8 mouse cellular contexts compared by ENCODE assay signal in the genomic region with DNA sequence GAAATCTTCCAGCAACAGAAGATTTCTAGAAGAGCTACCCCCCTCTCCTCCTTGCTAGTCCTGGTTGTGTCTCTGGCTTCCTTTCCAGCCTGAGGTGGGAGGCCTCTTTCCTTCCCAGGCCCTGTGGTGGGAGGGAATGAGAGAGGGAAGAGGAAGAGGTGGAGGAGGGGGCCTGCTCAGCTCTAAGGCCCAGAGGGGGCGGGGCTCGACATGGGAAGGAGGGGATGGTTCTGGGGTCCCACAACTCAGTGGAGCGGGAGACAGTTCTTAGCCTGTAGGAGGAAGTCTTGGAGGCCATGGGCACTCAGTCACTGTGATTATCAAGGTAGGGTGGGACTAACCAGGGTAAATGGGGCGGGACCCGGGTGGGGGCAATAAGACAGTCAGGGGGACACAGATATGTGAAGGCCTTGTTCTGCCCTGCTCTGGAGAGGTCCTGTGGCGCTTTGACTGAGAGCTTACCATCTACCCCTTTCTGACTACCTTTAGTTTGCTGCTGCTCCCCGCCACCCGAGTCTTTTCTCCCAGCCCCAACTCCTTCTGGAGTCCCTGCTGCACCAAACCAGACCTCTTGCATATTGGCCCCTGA. TPM values are rescaled to one million over a fixed set of nuclear protein-coding genes. Genes with fewer than 3 reads are reported as not detected.
A peak's percentile ranks its signal among the peaks of the same experiment; 100 is the strongest.
DNase-seq lines count a peak whose midpoint lies in the region; ATAC-seq and TF ChIP-seq lines count a peak whose summit lies in the region.

No protein-coding gene starts in this region.

- 34% methylated on average over 8 of the region's 8 CpGs for WGBS in heart, embryonic 11.5 days (ENCODE audit: insufficient replicate concordance)
- WGBS in liver, embryonic 12.5 days (ENCODE audit: insufficient replicate concordance), result 37% methylated on average over 8 of the region's 8 CpGs

- no peak for TF ChIP-seq CTCF in brain, embryonic 14.5 days (IDR thresholded peaks at IDR 0.05; ENCODE audit: borderline replicate concordance, extremely low read depth, insufficient read depth, insufficient read length)

- H3K9ac ChIP-seq in heart, embryonic 11.5 days (ENCODE audit: low read depth, low read length), result peak overlapping the region; percentile 66
- H3K9ac ChIP-seq in liver, embryonic 12.5 days, result 0 out of 2 replicates have a peak overlapping the region, but pooled peaks have one; percentile 6

- H3K4me1 ChIP-seq in heart, embryonic 11.5 days (ENCODE audit: control insufficient read depth, insufficient read depth, low read length), result peaks cover 28% of the 10 kb centered on the region
- peaks cover 41% of the 10 kb centered on the region for H3K4me1 ChIP-seq in liver, embryonic 12.5 days

- TF ChIP-seq POLR2A in brain, embryonic 14.5 days (IDR thresholded peaks at IDR 0.05; ENCODE audit: borderline replicate concordance, extremely low read depth, insufficient read depth, insufficient read length, poor library complexity, severe bottlenecking), result no peak

- peak overlapping the region; percentile 47 for H3K4me3 ChIP-seq in heart, embryonic 11.5 days (ENCODE audit: low read depth, low read length)
- H3K4me3 ChIP-seq in liver, embryonic 12.5 days, result no peak overlapping the region

- H3K4me2 ChIP-seq in heart, embryonic 11.5 days, result peak overlapping the region; percentile 73
- peak overlapping the region; percentile 71 for H3K4me2 ChIP-seq in liver, embryonic 12.5 days

- H3K9me3 ChIP-seq in heart, embryonic 11.5 days (replicated peaks; ENCODE audit: control insufficient read depth, low read length), result no peaks in the 10 kb centered on the region
- no peaks in the 10 kb centered on the region for H3K9me3 ChIP-seq in liver, embryonic 12.5 days (replicated peaks)

- DNase-seq in heart, postnatal 10 days, result no peak
- peak; percentile 11 for DNase-seq in brain, embryonic 14.5 days (ENCODE audit: low read depth)
- peak; percentile 43 to 62 for DNase-seq in gastrocnemius, postnatal 4 days (ENCODE audit: low spot score in 2 of 2)
- DNase-seq in spleen, postnatal 10 days (ENCODE audit: low spot score in 2 of 2), result no peak
- no peak for DNase-seq in right cerebral cortex, postnatal 4 days
- DNase-seq in right cerebral cortex, adult 2 months (ENCODE audit: low spot score in 2 of 2), result no peak

- peak; percentile 76 for ATAC-seq in heart, embryonic 11.5 days (replicated peaks; ENCODE audit: insufficient number of reproducible peaks, low FRiP score, low TSS enrichment)
- ATAC-seq in liver, embryonic 12.5 days, result no peak

- H3K27me3 ChIP-seq in heart, embryonic 11.5 days (ENCODE audit: control insufficient read depth, insufficient read depth, low read length), result no peaks in the 10 kb centered on the region
- H3K27me3 ChIP-seq in liver, embryonic 12.5 days (replicated peaks), result no peaks in the 10 kb centered on the region

- H3K27ac ChIP-seq in heart, embryonic 11.5 days (ENCODE audit: low read depth, low read length), result peak overlapping the region; percentile 87
- peak overlapping the region; percentile 78 for H3K27ac ChIP-seq in liver, embryonic 12.5 days

- intact Hi-C loops in heart, postnatal 10 days (cut with DNase I), result no loop called here

- H3K36me3 ChIP-seq in heart, embryonic 11.5 days (ENCODE audit: control insufficient read depth, insufficient read depth, low read length), result peaks cover 2% of the 10 kb centered on the region; the same call in 1 of the 2 replicates
- H3K36me3 ChIP-seq in liver, embryonic 12.5 days, result peaks cover 19% of the 10 kb centered on the region

RNA-seq across cellular contexts. Expression of gene Sigmar1, which starts 6.2 kb away (rescaled TPM):
- polyA plus RNA-seq in heart, embryonic 11.5 days (2014; fragmentation: Nextera tagmentation; extraction: Ambion mirVana), result 69.9 and 76.8 TPM in 2 replicates
- total RNA-seq in heart, postnatal 10 days (2021), result 10 to 100 TPM; 23.8 to 28.6 TPM
- polyA plus RNA-seq in brain, embryonic 14.5 days (2012; rRNA removed), result 55.7 and 60.0 TPM in 2 replicates
- 10 to 100 TPM; 25.7 to 27.4 TPM for total RNA-seq in gastrocnemius, postnatal 4 days (2021)
- 49.6 and 51.2 TPM in 2 replicates for polyA plus RNA-seq in liver, embryonic 12.5 days (2016; fragmentation: Nextera tagmentation; extraction: Ambion mirVana)

RNA-seq across cellular contexts. Expression of gene Galt, which starts 7.2 kb away (rescaled TPM):
- polyA plus RNA-seq in heart, embryonic 11.5 days (2014; fragmentation: Nextera tagmentation; extraction: Ambion mirVana), result 63.1 and 65.1 TPM in 2 replicates
- total RNA-seq in heart, postnatal 10 days (2021), result 10 to 100 TPM; 57.7 to 66.1 TPM
- polyA plus RNA-seq in brain, embryonic 14.5 days (2012; rRNA removed), result 75.4 and 84.6 TPM in 2 replicates
- total RNA-seq in gastrocnemius, postnatal 4 days (2021), result 10 to 100 TPM; 24.0 to 24.1 TPM
- 25.2 and 25.7 TPM in 2 replicates for polyA plus RNA-seq in liver, embryonic 12.5 days (2016; fragmentation: Nextera tagmentation; extraction: Ambion mirVana)

RNA-seq across cellular contexts. Expression of gene Ccl27a, which starts 11.9 kb away (rescaled TPM):
- polyA plus RNA-seq in heart, embryonic 11.5 days (2014; fragmentation: Nextera tagmentation; extraction: Ambion mirVana), result 42.6 and 42.7 TPM in 2 replicates
- 10 to 100 TPM; 23.1 to 24.3 TPM for total RNA-seq in heart, postnatal 10 days (2021)
- polyA plus RNA-seq in brain, embryonic 14.5 days (2012; rRNA removed), result 314 and 480 TPM in 2 replicates
- 10 to 100 TPM; 26.2 to 27.4 TPM for total RNA-seq in gastrocnemius, postnatal 4 days (2021)
- 9.8 and 10.3 TPM in 2 replicates for polyA plus RNA-seq in liver, embryonic 12.5 days (2016; fragmentation: Nextera tagmentation; extraction: Ambion mirVana)

RNA-seq across cellular contexts. Expression of gene Arid3c, which starts 31.3 kb away (rescaled TPM):
- polyA plus RNA-seq in heart, embryonic 11.5 days (2014; fragmentation: Nextera tagmentation; extraction: Ambion mirVana), result not detected in 2 replicates
- total RNA-seq in heart, postnatal 10 days (2021), result not detected
- 0.40 and 0.57 TPM in 2 replicates for polyA plus RNA-seq in brain, embryonic 14.5 days (2012; rRNA removed)
- not detected for total RNA-seq in gastrocnemius, postnatal 4 days (2021)
- not detected in 2 replicates for polyA plus RNA-seq in liver, embryonic 12.5 days (2016; fragmentation: Nextera tagmentation; extraction: Ambion mirVana)

RNA-seq across cellular contexts. Expression of gene Dctn3, which starts 39.2 kb away (rescaled TPM):
- polyA plus RNA-seq in heart, embryonic 11.5 days (2014; fragmentation: Nextera tagmentation; extraction: Ambion mirVana), result 120 and 126 TPM in 2 replicates
- 10 to 100 TPM; 85.9 to 92.3 TPM for total RNA-seq in heart, postnatal 10 days (2021)
- 157 and 186 TPM in 2 replicates for polyA plus RNA-seq in brain, embryonic 14.5 days (2012; rRNA removed)
- total RNA-seq in gastrocnemius, postnatal 4 days (2021), result 10 to 100 TPM; 49.8 to 52.9 TPM
- 89.7 and 92.2 TPM in 2 replicates for polyA plus RNA-seq in liver, embryonic 12.5 days (2016; fragmentation: Nextera tagmentation; extraction: Ambion mirVana)

Comparison
In these comparisons a context has a peak if more than half of its experiments do, and no peak if none do; other contexts are left out.
1. DNase-seq: peak in brain, embryonic 14.5 days (single experiment) and gastrocnemius, postnatal 4 days (2 of 2); none in heart, postnatal 10 days (0 of 2), spleen, postnatal 10 days (0 of 2), right cerebral cortex, postnatal 4 days (single experiment) and right cerebral cortex, adult 2 months (0 of 2).